15 mouse cellular contexts compared by ENCODE assay signal in the genomic region with DNA sequence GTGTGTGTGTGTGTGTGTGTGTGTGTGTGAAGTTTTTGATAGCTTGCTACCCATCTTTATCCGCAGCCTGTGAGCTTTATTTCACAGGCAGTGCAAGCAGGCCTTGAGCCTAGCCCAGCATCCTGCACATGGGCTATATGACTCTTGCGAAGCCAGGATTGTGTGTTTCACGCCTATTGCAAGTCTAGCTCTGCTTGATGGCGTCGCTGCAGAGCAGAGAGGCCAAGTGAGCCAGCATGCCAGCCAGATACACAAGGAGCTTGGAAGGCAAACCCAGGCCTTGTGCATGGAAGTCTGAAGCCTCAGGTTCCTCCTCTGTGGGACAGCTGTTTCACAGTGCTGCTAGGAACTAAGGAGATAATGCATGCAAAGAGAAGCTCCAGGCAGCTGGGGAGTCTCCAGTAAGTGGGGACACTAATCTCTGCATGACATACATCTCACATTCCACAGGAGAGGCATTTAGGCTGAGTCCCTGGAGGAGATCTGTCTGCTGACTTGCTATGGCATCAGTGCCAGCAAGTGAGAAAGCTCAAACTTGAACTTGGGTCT.
DNase-seq lines count a peak whose midpoint lies in the region; ATAC-seq lines count a peak whose summit lies in the region.
"Had no signal": no experiment of that assay in that cellular context is flagged by ENCODE, and none has a peak within 500 bp of the region (broad histone marks: within the 10 kb centered on the region; RNA-seq: fewer than 3 reads in every experiment).

No protein-coding gene starts in this region.

- H3K27me3 ChIP-seq in embryonic facial prominence, embryonic 10.5 days (replicated peaks; ENCODE audit: low read depth, poor library complexity, severe bottlenecking), result no peaks in the 10 kb centered on the region
- H3K27me3 ChIP-seq in limb, embryonic 12.5 days, result no peaks in the 10 kb centered on the region
- H3K27me3 ChIP-seq: heart, embryonic 12.5 days had no signal

- no peak for DNase-seq in frontal cortex, postnatal 10 days (ENCODE audit: low spot score in 2 of 2)
- DNase-seq in 3T3-L1 (ENCODE audit: low read depth, low spot score), result peak; percentile 46
- no peak for DNase-seq in embryonic facial prominence, embryonic 10.5 days (ENCODE audit: low spot score)
- DNase-seq in spleen, adult 12 weeks (ENCODE audit: low spot score), result no peak
- no peak for DNase-seq in lung, postnatal 4 days
- no peak for DNase-seq in natural killer cell, adult 2 months (ENCODE audit: low spot score in 2 of 2)
- DNase-seq: kidney, postnatal 25 days; layer of hippocampus, postnatal 36 days; lung, postnatal 14 days; thymus, postnatal 36 days had no signal

- WGBS in embryonic facial prominence, embryonic 10.5 days, result 78% methylated on average over 5 of the region's 5 CpGs
- WGBS in limb, embryonic 12.5 days, result 70% methylated on average over 5 of the region's 5 CpGs

- no peak overlapping the region for H3K4me3 ChIP-seq in embryonic facial prominence, embryonic 10.5 days
- H3K4me3 ChIP-seq in limb, embryonic 12.5 days (replicated peaks), result no peak overlapping the region
- H3K4me3 ChIP-seq: heart, embryonic 12.5 days had no signal

- H3K4me1 ChIP-seq in embryonic facial prominence, embryonic 10.5 days, result peaks cover 26% of the 10 kb centered on the region
- peaks cover 41% of the 10 kb centered on the region for H3K4me1 ChIP-seq in limb, embryonic 12.5 days (replicated peaks)

- H3K27ac ChIP-seq in embryonic facial prominence, embryonic 10.5 days (replicated peaks), result peak overlapping the region; percentile 42
- H3K27ac ChIP-seq in limb, embryonic 12.5 days, result peak overlapping the region; percentile 64

- no peaks in the 10 kb centered on the region for H3K36me3 ChIP-seq in embryonic facial prominence, embryonic 10.5 days (replicated peaks)
- peaks cover 6% of the 10 kb centered on the region; the same call in 1 of the 2 replicates for H3K36me3 ChIP-seq in limb, embryonic 12.5 days
- H3K36me3 ChIP-seq: heart, embryonic 12.5 days had no signal

- H3K9me3 ChIP-seq in embryonic facial prominence, embryonic 10.5 days, result no peaks in the 10 kb centered on the region
- H3K9me3 ChIP-seq in limb, embryonic 12.5 days, result no peaks in the 10 kb centered on the region
- H3K9me3 ChIP-seq: heart, embryonic 12.5 days had no signal

- ATAC-seq in frontal cortex, adult (ENCODE audit: low TSS enrichment), result peak; percentile 58; the same call in 1 of the 2 replicates
- no peak for ATAC-seq in limb, embryonic 12.5 days (ENCODE audit: insufficient number of reproducible peaks, insufficient read depth, low FRiP score, low TSS enrichment, low read depth)
- ATAC-seq: inflammation-experienced regulatory T-cells, adult 6 months had no signal

- H3K4me2 ChIP-seq in limb, embryonic 12.5 days, result no peak overlapping the region
- H3K4me2 ChIP-seq: heart, embryonic 12.5 days; liver, embryonic 11.5 days had no signal

- no peak overlapping the region for H3K9ac ChIP-seq in limb, embryonic 12.5 days (replicated peaks)
- H3K9ac ChIP-seq: heart, embryonic 12.5 days had no signal
